Mouse (Mus musculus): Measurements from ENCODE around the gene C530008M17Rik. TPM values are rescaled to one million over a fixed set of nuclear protein-coding genes. Genes with fewer than 3 reads are reported as not detected.

C530008M17Rik gene
- polyA plus RNA-seq (2014; fragmentation: Nextera tagmentation; extraction: Ambion mirVana), result 16.5 and 21.6 TPM in 2 replicates

- Histone ChIP-seq H3K27me3 (ENCODE audit: control insufficient read depth, insufficient read depth, low read length) (no peaks in the 10 kb centered on the region), H3K4me1 (ENCODE audit: control insufficient read depth, insufficient read depth, low read length) (no peaks in the 10 kb centered on the region), H3K9ac (replicated peaks; ENCODE audit: low read depth, low read length) (peak within 1 kb of the TSS; percentile 77), H3K27ac (ENCODE audit: low read length) (no peak within 1 kb of the TSS), H3K9me3 (ENCODE audit: control insufficient read depth, low read depth, low read length) (no peaks in the 10 kb centered on the region), H3K4me2 (replicated peaks; ENCODE audit: low read depth, low read length) (peak within 1 kb of the TSS; percentile 83), H3K4me3 (ENCODE audit: low read depth, low read length) (peak within 1 kb of the TSS; percentile 80), H3K36me3 (ENCODE audit: control insufficient read depth, insufficient read depth, low read length) (no peaks in the 10 kb centered on the region)
- WGBS, result 86% methylated on average over 2 of the region's 2 CpGs
- no peak for ATAC-seq (ENCODE audit: insufficient number of reproducible peaks, insufficient read depth, low FRiP score, low read depth)
Measured at GRCm38 (mm10) chr5:76656212-76656611, at the start of gene C530008M17Rik. Gene C530008M17Rik, plus strand, starts transcription at chr5:76656512.

- WGBS, result 87% methylated on average over 8 of the region's 8 CpGs
- peaks cover 40% of the 10 kb centered on the region for H3K36me3 ChIP-seq (ENCODE audit: control insufficient read depth, insufficient read depth, low read length)
- no peaks in the 10 kb centered on the region for H3K4me1 ChIP-seq (ENCODE audit: control insufficient read depth, insufficient read depth, low read length)
- no peaks in the 10 kb centered on the region for H3K27me3 ChIP-seq (ENCODE audit: control insufficient read depth, insufficient read depth, low read length)
- no peaks in the 10 kb centered on the region for H3K9me3 ChIP-seq (ENCODE audit: control insufficient read depth, low read depth, low read length)
- no peak overlapping the region for H3K4me2 ChIP-seq (replicated peaks; ENCODE audit: low read depth, low read length)
- H3K9ac ChIP-seq (replicated peaks; ENCODE audit: low read depth, low read length), result no peak overlapping the region
- no peak overlapping the region for H3K4me3 ChIP-seq (ENCODE audit: low read depth, low read length)
- ATAC-seq (ENCODE audit: insufficient number of reproducible peaks, insufficient read depth, low FRiP score, low read depth), result peak; percentile 65; the same call in 1 of the 2 replicates
- no peak overlapping the region for H3K27ac ChIP-seq (ENCODE audit: low read length)
Measured at GRCm38 (mm10) chr5:76609702-76610370, 46.5 kb upstream of the C530008M17Rik start.

DNA sequence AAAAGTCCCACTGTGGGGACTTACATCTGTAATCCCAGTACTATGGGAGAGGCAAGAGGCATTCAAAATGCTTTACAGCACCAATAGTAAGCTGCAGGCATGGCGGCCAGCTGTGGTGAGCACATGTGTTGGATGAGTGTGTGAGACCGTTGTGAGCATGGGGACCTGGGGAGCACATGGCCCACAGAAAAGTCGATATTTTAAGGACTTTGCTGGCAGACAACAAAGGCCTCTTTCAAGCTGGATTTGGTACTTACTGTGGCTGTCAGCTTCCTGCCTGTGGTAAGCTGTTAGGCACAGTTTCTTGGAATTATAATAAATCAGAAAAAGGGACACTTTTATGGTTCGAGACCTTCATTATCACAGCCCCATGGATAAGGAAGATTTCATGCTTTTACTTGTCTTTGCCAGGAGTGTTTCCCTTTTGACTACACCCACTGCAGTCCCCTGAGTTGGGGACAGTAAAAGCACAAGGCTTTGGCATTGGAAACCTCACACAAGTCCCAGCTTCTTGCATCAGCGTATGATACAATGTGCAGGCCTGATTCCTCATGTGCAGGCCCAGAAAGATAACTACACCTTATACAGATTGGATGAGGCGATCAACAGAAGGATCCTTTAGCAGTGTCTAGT lies 43.3 kb upstream of the C530008M17Rik start:
- 89% methylated on average over 6 of the region's 6 CpGs for WGBS
- Histone ChIP-seq H3K36me3 (ENCODE audit: control insufficient read depth, insufficient read depth, low read length) (peaks cover 47% of the 10 kb centered on the region), H3K9me3 (ENCODE audit: control insufficient read depth, low read depth, low read length) (no peaks in the 10 kb centered on the region)

DNA sequence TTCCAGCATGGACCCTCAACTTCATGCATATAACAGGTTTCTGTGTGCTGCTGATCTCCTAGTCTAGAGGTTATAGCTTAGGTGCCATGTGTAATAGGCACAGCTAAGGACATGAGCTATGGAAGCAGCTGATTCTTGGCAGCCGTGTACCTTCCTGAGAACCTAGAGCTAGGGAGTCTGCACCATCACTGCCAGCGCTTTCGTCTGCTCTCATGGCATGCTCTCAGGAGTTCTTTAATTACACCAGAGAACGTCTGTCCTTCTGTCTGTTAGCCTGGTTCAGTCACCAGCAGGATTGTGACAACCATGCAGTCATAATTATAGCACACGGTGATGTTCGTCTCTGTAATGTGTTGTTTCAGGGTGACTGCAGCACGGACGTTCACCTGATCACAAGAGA lies 41.0 kb upstream of the C530008M17Rik start:
- Histone ChIP-seq H3K36me3 (ENCODE audit: control insufficient read depth, insufficient read depth, low read length) (peaks cover 49% of the 10 kb centered on the region), H3K9ac (replicated peaks; ENCODE audit: low read depth, low read length) (no peak overlapping the region), H3K27me3 (ENCODE audit: control insufficient read depth, insufficient read depth, low read length) (no peaks in the 10 kb centered on the region), H3K4me1 (ENCODE audit: control insufficient read depth, insufficient read depth, low read length) (no peaks in the 10 kb centered on the region), H3K4me3 (ENCODE audit: low read depth, low read length) (no peak overlapping the region), H3K9me3 (ENCODE audit: control insufficient read depth, low read depth, low read length) (no peaks in the 10 kb centered on the region), H3K4me2 (replicated peaks; ENCODE audit: low read depth, low read length) (no peak overlapping the region), H3K27ac (ENCODE audit: low read length) (no peak overlapping the region)
- 92% methylated on average over 8 of the region's 8 CpGs for WGBS
- ATAC-seq (ENCODE audit: insufficient number of reproducible peaks, insufficient read depth, low FRiP score, low read depth), result no peak

More for the DNA sequence above, 43.3 kb upstream of the C530008M17Rik start:
- no peaks in the 10 kb centered on the region for H3K4me1 ChIP-seq (ENCODE audit: control insufficient read depth, insufficient read depth, low read length)
- no peaks in the 10 kb centered on the region for H3K27me3 ChIP-seq (ENCODE audit: control insufficient read depth, insufficient read depth, low read length)
- H3K27ac ChIP-seq (ENCODE audit: low read length), result no peak overlapping the region
- no peak overlapping the region for H3K9ac ChIP-seq (replicated peaks; ENCODE audit: low read depth, low read length)
- no peak overlapping the region for H3K4me3 ChIP-seq (ENCODE audit: low read depth, low read length)
- no peak for ATAC-seq (ENCODE audit: insufficient number of reproducible peaks, insufficient read depth, low FRiP score, low read depth)
- H3K4me2 ChIP-seq (replicated peaks; ENCODE audit: low read depth, low read length), result no peak overlapping the region

GRCm38 (mm10) chr5:76616196-76616747 lies 40.0 kb upstream of the C530008M17Rik start:
- H3K36me3 ChIP-seq (ENCODE audit: control insufficient read depth, insufficient read depth, low read length), result peaks cover 47% of the 10 kb centered on the region

DNA sequence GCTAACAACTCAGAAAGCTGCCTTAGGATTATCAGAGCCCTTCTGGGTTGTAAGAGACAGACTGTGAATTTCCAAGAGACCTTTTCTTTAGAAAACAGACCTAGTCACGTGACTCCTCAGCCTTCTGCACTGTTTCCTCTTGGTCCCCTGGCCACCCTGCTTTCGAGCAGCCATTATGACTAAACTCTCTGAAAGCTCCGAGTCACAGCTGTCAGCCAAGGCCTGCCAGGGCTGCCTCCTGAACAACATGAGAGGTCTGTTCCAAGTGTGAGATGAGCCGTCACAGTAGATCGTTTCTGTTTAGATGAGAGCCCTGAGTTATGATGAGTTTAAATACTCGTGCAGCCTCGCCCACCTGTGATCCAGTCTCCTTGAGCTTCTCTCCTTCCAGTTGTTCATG lies 37.6 kb upstream of the C530008M17Rik start:
- Histone ChIP-seq H3K4me2 (replicated peaks; ENCODE audit: low read depth, low read length) (no peak overlapping the region), H3K27me3 (ENCODE audit: control insufficient read depth, insufficient read depth, low read length) (no peaks in the 10 kb centered on the region), H3K9ac (replicated peaks; ENCODE audit: low read depth, low read length) (no peak overlapping the region), H3K36me3 (ENCODE audit: control insufficient read depth, insufficient read depth, low read length) (peaks cover 37% of the 10 kb centered on the region), H3K27ac (ENCODE audit: low read length) (no peak overlapping the region), H3K4me3 (ENCODE audit: low read depth, low read length) (no peak overlapping the region), H3K4me1 (ENCODE audit: control insufficient read depth, insufficient read depth, low read length) (no peaks in the 10 kb centered on the region), H3K9me3 (ENCODE audit: control insufficient read depth, low read depth, low read length) (no peaks in the 10 kb centered on the region)
- ATAC-seq (ENCODE audit: insufficient number of reproducible peaks, insufficient read depth, low FRiP score, low read depth), result no peak
- 79% methylated on average over 7 of the region's 7 CpGs for WGBS

More at GRCm38 (mm10) chr5:76616196-76616747, 40.0 kb upstream of the C530008M17Rik start:
- H3K4me2 ChIP-seq (replicated peaks; ENCODE audit: low read depth, low read length), result no peak overlapping the region
- WGBS, result 74% methylated on average over 2 of the region's 2 CpGs
- H3K4me1 ChIP-seq (ENCODE audit: control insufficient read depth, insufficient read depth, low read length), result no peaks in the 10 kb centered on the region
- ATAC-seq (ENCODE audit: insufficient number of reproducible peaks, insufficient read depth, low FRiP score, low read depth), result no peak
- no peak overlapping the region for H3K9ac ChIP-seq (replicated peaks; ENCODE audit: low read depth, low read length)
- no peak overlapping the region for H3K27ac ChIP-seq (ENCODE audit: low read length)
- H3K4me3 ChIP-seq (ENCODE audit: low read depth, low read length), result no peak overlapping the region
- no peaks in the 10 kb centered on the region for H3K27me3 ChIP-seq (ENCODE audit: control insufficient read depth, insufficient read depth, low read length)
- H3K9me3 ChIP-seq (ENCODE audit: control insufficient read depth, low read depth, low read length), result no peaks in the 10 kb centered on the region

DNA sequence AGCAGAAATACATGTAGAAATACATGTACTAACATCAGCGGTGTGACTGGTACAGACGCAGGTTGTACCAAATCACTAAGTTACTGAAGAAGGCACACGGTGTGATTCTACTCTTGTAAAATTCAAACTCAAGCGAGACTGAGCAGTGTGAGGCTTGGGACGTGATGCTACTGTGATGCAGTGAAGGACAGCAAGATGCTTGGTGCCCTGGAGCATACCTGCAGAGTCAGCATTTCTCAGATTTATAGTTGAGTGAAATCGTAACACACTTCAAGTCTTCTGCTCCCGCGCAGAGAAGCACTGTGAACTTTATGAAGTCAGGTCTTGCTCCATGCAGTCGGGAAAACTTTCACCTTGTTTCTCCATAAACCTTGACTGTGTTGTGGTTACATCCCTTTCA lies 32.6 kb upstream of the C530008M17Rik start:
- Histone ChIP-seq H3K27me3 (ENCODE audit: control insufficient read depth, insufficient read depth, low read length) (no peaks in the 10 kb centered on the region), H3K9me3 (ENCODE audit: control insufficient read depth, low read depth, low read length) (no peaks in the 10 kb centered on the region), H3K27ac (ENCODE audit: low read length) (no peak overlapping the region), H3K4me2 (replicated peaks; ENCODE audit: low read depth, low read length) (no peak overlapping the region), H3K36me3 (ENCODE audit: control insufficient read depth, insufficient read depth, low read length) (peaks cover 21% of the 10 kb centered on the region), H3K4me3 (ENCODE audit: low read depth, low read length) (no peak overlapping the region), H3K9ac (replicated peaks; ENCODE audit: low read depth, low read length) (no peak overlapping the region), H3K4me1 (ENCODE audit: control insufficient read depth, insufficient read depth, low read length) (no peaks in the 10 kb centered on the region)
- WGBS, result 94% methylated on average over 9 of the region's 9 CpGs
- no peak for ATAC-seq (ENCODE audit: insufficient number of reproducible peaks, insufficient read depth, low FRiP score, low read depth)

GRCm38 (mm10) chr5:76627770-76628169 lies 28.5 kb upstream of the C530008M17Rik start:
- H3K27ac ChIP-seq (ENCODE audit: low read length), result no peak overlapping the region
- H3K4me2 ChIP-seq (replicated peaks; ENCODE audit: low read depth, low read length), result no peak overlapping the region
- H3K4me3 ChIP-seq (ENCODE audit: low read depth, low read length), result no peak overlapping the region
- H3K36me3 ChIP-seq (ENCODE audit: control insufficient read depth, insufficient read depth, low read length), result peaks cover 20% of the 10 kb centered on the region; the same call in 1 of the 2 replicates
- H3K9ac ChIP-seq (replicated peaks; ENCODE audit: low read depth, low read length), result no peak overlapping the region
- WGBS, result 65% methylated on average over 1 of the region's 1 CpGs
- no peaks in the 10 kb centered on the region for H3K4me1 ChIP-seq (ENCODE audit: control insufficient read depth, insufficient read depth, low read length)
- no peaks in the 10 kb centered on the region for H3K27me3 ChIP-seq (ENCODE audit: control insufficient read depth, insufficient read depth, low read length)
- ATAC-seq (ENCODE audit: insufficient number of reproducible peaks, insufficient read depth, low FRiP score, low read depth), result no peak
- no peaks in the 10 kb centered on the region for H3K9me3 ChIP-seq (ENCODE audit: control insufficient read depth, low read depth, low read length)

Measured in stomach, embryonic 14.5 days (tissue).